Mouse (Mus musculus): Measurements from ENCODE around the gene Aarsd1.

Gene Aarsd1

GRCm38 (mm10) chr11:101374421-101374938 is 42.9 kb downstream of the Aarsd1 start:
- DNase-seq: no peak

GRCm38 (mm10) chr11:101370141-101370540 is 47.3 kb downstream of the Aarsd1 start:
- DNase-seq: no peak

- no peak for DNase-seq
These were observed 50.0 kb downstream of the Aarsd1 start, which contains the start of gene G6pc for GRCm38 (mm10) chr11:101367326-101367935. Gene G6pc (plus strand): TSS chr11:101367561.

- DNase-seq: no peak
These were observed 52.9 kb downstream of the Aarsd1 start for GRCm38 (mm10) chr11:101364531-101364931.

- DNase-seq: no peak
These were observed 56.7 kb downstream of the Aarsd1 start for GRCm38 (mm10) chr11:101360651-101361113.

GRCm38 (mm10) chr11:101359776-101360175 is 57.6 kb downstream of the Aarsd1 start:
- DNase-seq: no peak

- DNase-seq: no peak
These were observed 59.8 kb downstream of the Aarsd1 start for GRCm38 (mm10) chr11:101357505-101358182.

All from cerebellum, adult 18-20 months (tissue).